Mouse (Mus musculus) kidney, adult 2 months (tissue): ENCODE measurements around the gene Tas2r135.

Experiments
- CTCF ChIP-seq: fragments of 200-500 bp; conservative IDR thresholded peaks from 2 replicates; pipeline ENCODE4 v1.5.1; 2011; ENCODE audit warnings: low read depth, mild to moderate bottlenecking, control low read depth, low read length, moderate library complexity, mixed read lengths; ENCODE audit not compliant: insufficient read depth, insufficient read length
- POLR2A ChIP-seq: fragments of 200-500 bp; IDR thresholded peaks from one replicate; pipeline ENCODE4 v1.6.1; 2011; ENCODE audit warnings: low read depth, low read length, control low read depth

GRCm38 (mm10) chr6:42399938-42400337 lies 5.3 kb upstream of the Tas2r135 start, which contains the start of gene Tas2r143:
- TF ChIP-seq CTCF (no peak), POLR2A (no peak)
